Mouse (Mus musculus) CH12.LX (cell line): ENCODE results near the gene Dars.

Experiments
- CTCF ChIP-seq, 2 experiments: IDR thresholded peaks in 1 of 2; conservative IDR thresholded peaks in 1 of 2; 2 replicates each; pipeline ENCODE4 v1.5.1; 2011 to 2012; ENCODE audit warnings: low read depth in 2 of 2, low read length in 2 of 2, improper control_type of control experiment in 1 of 2, inconsistent platforms in 1 of 2, mild to moderate bottlenecking in 1 of 2, moderate library complexity in 1 of 2
- ELF1 ChIP-seq: IDR thresholded peaks from 2 replicates; pipeline ENCODE4 v1.6.1; 2014; ENCODE audit warnings: low read depth, mild to moderate bottlenecking, inconsistent platforms, low read length, improper control_type of control experiment
- POLR2A ChIP-seq: IDR thresholded peaks from 2 replicates; pipeline ENCODE4 v1.6.1; 2011; ENCODE audit warnings: low read depth, mild to moderate bottlenecking, improper control_type of control experiment, low read length
- SIN3A ChIP-seq: IDR thresholded peaks from 2 replicates; pipeline ENCODE4 v1.6.1; 2012; ENCODE audit warnings: low read length, improper control_type of control experiment, inconsistent platforms

- no peak for TF ChIP-seq CTCF (conservative IDR thresholded peaks at IDR 0.05 in 1 of 2, IDR thresholded peaks at IDR 0.05 in 1 of 2; ENCODE audit: low read depth in 2 of 2, low read length in 2 of 2)
- TF ChIP-seq SIN3A: no peak
- TF ChIP-seq POLR2A: no peak
- no peak for TF ChIP-seq ELF1
These were observed 42.3 kb upstream of the Dars start for GRCm38 (mm10) chr1:128459439-128459838.
